Mouse (Mus musculus) embryonic facial prominence, embryonic 12.5 days (tissue): ENCODE data around the gene Gm10198. TPM values are rescaled to one million over a fixed set of nuclear protein-coding genes. Genes with fewer than 3 reads are reported as not detected.

Experiments
- polyA plus RNA-seq: library from polyadenylated mRNA; unstranded; fragments of >200 nt; fragmentation: Nextera tagmentation; extraction: Ambion mirVana; gene quantifications from 2 replicates; pipeline ENCODE4 v1.2.1, GENCODE M21; 2016

Gm10198 gene
- polyA plus RNA-seq, 1 experiment from 2014 or later, result not detected

Other genes with a start within 250 kb of the Gm10198 start
- gene Gpbp1, start 102.7 kb upstream of the Gm10198 start, polyA plus RNA-seq, result 110 and 113 TPM in 2 replicates
- not detected in 2 replicates for gene Gm49496, start 42.8 kb upstream of the Gm10198 start, polyA plus RNA-seq
- gene Mier3, start 88.2 kb downstream of the Gm10198 start, polyA plus RNA-seq, result 24.9 and 28.3 TPM in 2 replicates
- 17.9 and 18.3 TPM in 2 replicates for gene Map3k1, start 216.2 kb downstream of the Gm10198 start, polyA plus RNA-seq